Mouse (Mus musculus): Measurements from ENCODE around the gene Kcnk13.

GRCm38 (mm10) chr12:100109986-100110696 lies 145.8 kb downstream of the Kcnk13 start, which contains the start of gene Psmc1:
- TF ChIP-seq MAFK (IDR thresholded peaks at IDR 0.05; ENCODE audit: insufficient read depth, low read depth, low read length) = peak; percentile 59
- TF ChIP-seq ZC3H11A (IDR thresholded peaks at IDR 0.05; ENCODE audit: borderline replicate concordance, low read depth, low read length) = no peak
- TF ChIP-seq ZNF384 (IDR thresholded peaks at IDR 0.05; ENCODE audit: low read depth, low read length) = peak; percentile 100
- TF ChIP-seq HCFC1 (IDR thresholded peaks at IDR 0.05; ENCODE audit: borderline replicate concordance, insufficient read depth, low read length) = peak; percentile 83
- no peak for TF ChIP-seq CHD2 (IDR thresholded peaks at IDR 0.05; ENCODE audit: low read depth, low read length)
